Comparison of ENCODE assay signal across 10 mouse cellular contexts in the genomic region with DNA sequence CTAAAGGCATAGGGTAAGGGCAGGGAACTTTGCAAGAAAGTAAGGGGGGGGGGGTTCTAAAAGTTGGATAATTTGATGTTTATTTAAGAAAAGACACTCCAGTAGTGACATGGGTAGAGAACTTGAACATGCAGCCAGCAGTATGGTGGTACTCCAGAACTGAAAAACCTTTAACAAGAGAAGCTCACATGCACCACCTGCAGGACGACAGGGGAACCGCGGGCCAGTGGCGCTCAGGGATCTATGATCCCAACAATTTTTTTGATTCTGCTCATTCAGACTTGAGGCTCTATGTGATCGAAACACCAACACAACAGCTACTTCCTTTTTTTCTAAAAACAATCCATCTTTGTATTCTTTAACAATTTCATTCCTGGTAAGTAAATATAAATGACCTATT.
DNase-seq lines count a peak whose midpoint lies in the region; ATAC-seq and TF ChIP-seq lines count a peak whose summit lies in the region.
"Had no signal": no experiment of that assay in that cellular context is flagged by ENCODE, and none has a peak within 500 bp of the region (broad histone marks: within the 10 kb centered on the region; RNA-seq: fewer than 3 reads in every experiment).

No protein-coding gene starts in this region.

- no peak overlapping the region for H3K27ac ChIP-seq in intestine, embryonic 14.5 days (ENCODE audit: low read depth)
- no peak overlapping the region for H3K27ac ChIP-seq in intestine, embryonic 15.5 days
- H3K27ac ChIP-seq in left cerebral cortex, adult 2 months, result no peak overlapping the region
- H3K27ac ChIP-seq in midbrain, postnatal 0 days (ENCODE audit: low read depth, low read length), result no peak overlapping the region
- no peak overlapping the region for H3K27ac ChIP-seq in thymus, adult 2 months (ENCODE audit: control insufficient read depth, insufficient read depth, low read length)
- H3K27ac ChIP-seq: embryonic facial prominence, embryonic 12.5 days; lung, embryonic 15.5 days had no signal

- no peak for TF ChIP-seq POLR2A in thymus, adult 2 months (IDR thresholded peaks at IDR 0.05; ENCODE audit: control insufficient read depth, extremely low read depth, insufficient read depth, low read length, poor library complexity)

- intact Hi-C loops in left cerebral cortex, adult 2 months (cut with DNase I), result loop anchor here (2.0 to 5.0 kb wide), 3 partner anchors 100 to 627 kb away; no protein-coding TSS in a partner anchor

- H3K36me3 ChIP-seq in intestine, embryonic 14.5 days (ENCODE audit: control insufficient read depth, insufficient read depth, low read length), result no peaks in the 10 kb centered on the region
- H3K36me3 ChIP-seq in intestine, embryonic 15.5 days, result no peaks in the 10 kb centered on the region
- H3K36me3 ChIP-seq in midbrain, postnatal 0 days (ENCODE audit: insufficient read depth, low read length), result no peaks in the 10 kb centered on the region
- H3K36me3 ChIP-seq in thymus, adult 2 months (ENCODE audit: control insufficient read depth, insufficient read depth, low read length), result no peaks in the 10 kb centered on the region
- H3K36me3 ChIP-seq: embryonic facial prominence, embryonic 12.5 days; lung, embryonic 15.5 days had no signal

- ATAC-seq in intestine, embryonic 14.5 days (replicated peaks; ENCODE audit: low FRiP score, low TSS enrichment, low read depth), result no peak
- no peak for ATAC-seq in intestine, embryonic 15.5 days
- no peak for ATAC-seq in midbrain, postnatal 0 days (ENCODE audit: low FRiP score)

- no peak overlapping the region for H3K4me3 ChIP-seq in intestine, embryonic 14.5 days (ENCODE audit: low read depth, low read length)
- no peak overlapping the region for H3K4me3 ChIP-seq in intestine, embryonic 15.5 days (replicated peaks)
- H3K4me3 ChIP-seq in left cerebral cortex, adult 2 months, result no peak overlapping the region
- H3K4me3 ChIP-seq in midbrain, postnatal 0 days (ENCODE audit: low read depth, low read length), result no peak overlapping the region
- no peak overlapping the region for H3K4me3 ChIP-seq in thymus, adult 2 months (ENCODE audit: control insufficient read depth, insufficient read depth, low read length)
- H3K4me3 ChIP-seq: embryonic facial prominence, embryonic 12.5 days; lung, embryonic 15.5 days had no signal

- 17% methylated on average over 5 of the region's 5 CpGs for WGBS in intestine, embryonic 14.5 days
- WGBS in intestine, embryonic 15.5 days, result 19% methylated on average over 5 of the region's 5 CpGs
- 30% methylated on average over 5 of the region's 5 CpGs for WGBS in midbrain, postnatal 0 days
- WGBS in thymus, adult 2 months, result 6% methylated on average over 5 of the region's 5 CpGs

- peak; percentile 83 for TF ChIP-seq CTCF in left cerebral cortex, adult 2 months (IDR thresholded peaks at IDR 0.05)
- peak; percentile 63 for TF ChIP-seq CTCF in midbrain, postnatal 0 days (IDR thresholded peaks at IDR 0.05)
- TF ChIP-seq CTCF in thymus, adult 2 months (IDR thresholded peaks at IDR 0.05; ENCODE audit: borderline replicate concordance, control insufficient read depth, extremely low read depth, insufficient read depth, low read length, poor library complexity), result peak; percentile 77; the same call in 1 of the 2 replicates

- no peaks in the 10 kb centered on the region for H3K4me1 ChIP-seq in intestine, embryonic 14.5 days (replicated peaks; ENCODE audit: control insufficient read depth, insufficient read depth, low read length)
- no peaks in the 10 kb centered on the region for H3K4me1 ChIP-seq in intestine, embryonic 15.5 days (replicated peaks)
- H3K4me1 ChIP-seq in midbrain, postnatal 0 days (ENCODE audit: insufficient read depth, low read length), result no peaks in the 10 kb centered on the region
- no peaks in the 10 kb centered on the region for H3K4me1 ChIP-seq in thymus, adult 2 months (replicated peaks; ENCODE audit: control insufficient read depth, insufficient read depth, low read length)
- H3K4me1 ChIP-seq: embryonic facial prominence, embryonic 12.5 days; lung, embryonic 15.5 days had no signal

- H3K9ac ChIP-seq in intestine, embryonic 14.5 days (ENCODE audit: low read length), result no peak overlapping the region
- no peak overlapping the region for H3K9ac ChIP-seq in intestine, embryonic 15.5 days
- H3K9ac ChIP-seq in midbrain, postnatal 0 days (replicated peaks; ENCODE audit: low read length, poor library complexity, severe bottlenecking), result no peak overlapping the region
- H3K9ac ChIP-seq: embryonic facial prominence, embryonic 12.5 days; lung, embryonic 15.5 days had no signal

- H3K27me3 ChIP-seq in intestine, embryonic 14.5 days (replicated peaks; ENCODE audit: control insufficient read depth, insufficient read depth, low read length), result no peaks in the 10 kb centered on the region
- H3K27me3 ChIP-seq in intestine, embryonic 15.5 days (replicated peaks), result no peaks in the 10 kb centered on the region
- no peaks in the 10 kb centered on the region for H3K27me3 ChIP-seq in midbrain, postnatal 0 days (ENCODE audit: insufficient read depth, low read length)
- no peaks in the 10 kb centered on the region for H3K27me3 ChIP-seq in thymus, adult 2 months (ENCODE audit: control insufficient read depth, insufficient read depth, low read length)
- H3K27me3 ChIP-seq: embryonic facial prominence, embryonic 12.5 days; lung, embryonic 15.5 days had no signal

- no peaks in the 10 kb centered on the region for H3K9me3 ChIP-seq in intestine, embryonic 14.5 days (ENCODE audit: control insufficient read depth, low read length)
- H3K9me3 ChIP-seq in intestine, embryonic 15.5 days, result no peaks in the 10 kb centered on the region
- H3K9me3 ChIP-seq in midbrain, postnatal 0 days (ENCODE audit: low read length), result no peaks in the 10 kb centered on the region
- H3K9me3 ChIP-seq: embryonic facial prominence, embryonic 12.5 days; lung, embryonic 15.5 days had no signal

- DNase-seq in intestine, embryonic 14.5 days (ENCODE audit: low spot score), result peak; percentile 84
- peak; percentile 24 for DNase-seq in adrenal gland, adult 8-10 months
- peak; percentile 65 for DNase-seq in embryo, embryonic 11 days
- DNase-seq in heart, postnatal 4 days, result peak; percentile 79
- peak; percentile 43 to 65 for DNase-seq in left cerebral cortex, adult 2 months (ENCODE audit: extremely low spot score in 1 of 2, low spot score in 2 of 2)
- peak; percentile 51 for DNase-seq in midbrain, postnatal 0 days (ENCODE audit: low spot score)
- peak; percentile 54 for DNase-seq in thymus, adult 2 months

- H3K4me2 ChIP-seq in intestine, embryonic 14.5 days (ENCODE audit: low read length), result no peak overlapping the region
- H3K4me2 ChIP-seq in intestine, embryonic 15.5 days (replicated peaks), result no peak overlapping the region
- H3K4me2 ChIP-seq in midbrain, postnatal 0 days (ENCODE audit: low read depth, low read length, poor library complexity, severe bottlenecking), result no peak overlapping the region
- H3K4me2 ChIP-seq: embryonic facial prominence, embryonic 12.5 days; lung, embryonic 15.5 days had no signal

Comparison
In these comparisons a context has a peak if more than half of its experiments do, and no peak if none do; other contexts are left out.
1. DNase-seq: peak in every context shown above with its lines; median percentile 84 in intestine, embryonic 14.5 days; 79 in heart, postnatal 4 days; 65 in embryo, embryonic 11 days; 54 in left cerebral cortex, adult 2 months; 54 in thymus, adult 2 months; 51 in midbrain, postnatal 0 days; 24 in adrenal gland, adult 8-10 months.